Mouse (Mus musculus) retina, adult 2 months (tissue): ENCODE data around the gene Vars.
A peak's percentile ranks its signal among the peaks of the same experiment; 100 is the strongest.
"Not testable (repeated sequence)": the region's sequence is repeated elsewhere in the genome, so short reads cannot be mapped to it uniquely, and the experiment has no call there.

Experiments
- DNase-seq: peaks from one replicate; pipeline ENCODE4 v3.0.0-alpha.2; 2012; ENCODE audit warnings: low read depth, low spot score

Gene Vars

DNA sequence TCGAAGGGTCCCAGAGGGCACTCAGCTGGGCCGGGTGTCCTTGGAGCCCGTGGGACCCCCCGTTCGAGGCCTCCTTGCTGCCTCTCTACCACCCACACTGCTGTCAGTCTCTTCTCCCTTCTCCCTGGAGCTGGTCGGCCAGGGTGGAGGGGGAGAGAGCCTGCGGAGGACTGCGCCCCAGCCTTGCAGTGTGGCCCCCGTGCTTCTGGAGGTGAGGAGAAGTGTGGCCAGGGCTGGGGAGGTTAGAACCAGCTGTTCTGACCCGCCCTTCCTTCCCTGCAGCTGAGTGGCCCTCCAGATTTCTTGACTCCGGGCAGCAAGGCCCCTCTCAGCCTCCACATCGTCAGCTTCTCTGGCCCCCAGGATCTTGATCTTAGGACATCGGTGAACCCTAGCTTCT, 23.5 kb downstream of the Vars start:
- no peak for DNase-seq

DNA sequence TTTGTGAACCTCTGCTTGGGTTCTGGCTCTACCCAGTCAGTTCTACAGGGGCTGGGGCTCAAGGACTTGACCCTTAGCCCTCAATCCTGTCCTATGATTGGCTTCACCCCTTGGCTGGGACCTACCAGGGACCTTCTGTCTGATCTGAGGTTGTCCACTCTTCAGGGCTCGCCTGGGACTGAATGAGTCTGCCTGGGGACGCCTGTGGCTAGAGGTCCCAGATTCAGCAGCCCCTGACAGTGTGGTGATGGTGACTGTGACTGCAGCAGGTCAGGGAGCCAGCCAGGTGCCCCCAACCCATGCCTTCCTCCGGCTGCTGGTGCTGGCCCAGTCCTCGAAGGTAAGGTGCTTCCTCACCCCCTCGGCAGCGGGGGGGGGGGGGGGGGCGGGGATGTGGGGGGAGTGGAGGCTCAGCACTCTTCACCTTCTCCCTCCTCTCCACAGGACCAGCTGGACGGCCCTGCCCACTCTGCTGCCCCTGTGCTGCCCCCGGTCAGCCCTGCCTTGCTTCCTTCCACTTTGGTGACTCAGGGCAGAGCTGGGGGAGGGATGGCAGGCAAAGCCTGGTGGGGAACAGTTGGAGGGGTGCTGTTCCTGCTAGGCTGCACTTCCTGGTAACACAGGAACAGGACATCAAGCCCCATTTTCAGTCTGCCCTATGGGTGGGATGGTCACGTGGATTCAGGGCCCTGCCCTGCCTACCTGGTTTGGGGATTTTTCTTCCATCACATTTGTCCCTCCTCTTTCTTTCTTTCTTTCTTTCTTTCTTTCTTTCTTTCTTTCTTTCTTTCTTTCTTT, 24.1 kb downstream of the Vars start:
- no peak for DNase-seq

DNA sequence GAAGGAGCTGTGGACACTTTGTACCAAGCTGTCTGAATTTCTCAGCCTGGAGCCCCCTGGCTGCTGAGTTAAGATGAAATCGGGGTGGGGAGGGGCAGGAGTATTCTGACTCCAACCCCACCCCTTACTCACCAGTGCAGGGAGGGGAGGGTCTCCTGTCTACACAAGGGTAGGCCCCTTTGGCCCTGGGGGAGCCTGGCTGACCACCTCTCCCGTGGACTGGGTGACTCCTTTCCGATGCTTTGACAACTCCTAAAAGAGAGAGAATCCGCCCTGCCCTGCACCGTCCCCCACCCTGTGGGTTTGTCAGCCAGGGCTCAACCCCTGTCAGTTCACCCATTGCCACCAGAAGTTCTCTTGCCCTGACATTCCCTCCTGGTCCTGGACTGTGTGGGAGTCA, 25.4 kb downstream of the Vars start:
- no peak for DNase-seq

DNA sequence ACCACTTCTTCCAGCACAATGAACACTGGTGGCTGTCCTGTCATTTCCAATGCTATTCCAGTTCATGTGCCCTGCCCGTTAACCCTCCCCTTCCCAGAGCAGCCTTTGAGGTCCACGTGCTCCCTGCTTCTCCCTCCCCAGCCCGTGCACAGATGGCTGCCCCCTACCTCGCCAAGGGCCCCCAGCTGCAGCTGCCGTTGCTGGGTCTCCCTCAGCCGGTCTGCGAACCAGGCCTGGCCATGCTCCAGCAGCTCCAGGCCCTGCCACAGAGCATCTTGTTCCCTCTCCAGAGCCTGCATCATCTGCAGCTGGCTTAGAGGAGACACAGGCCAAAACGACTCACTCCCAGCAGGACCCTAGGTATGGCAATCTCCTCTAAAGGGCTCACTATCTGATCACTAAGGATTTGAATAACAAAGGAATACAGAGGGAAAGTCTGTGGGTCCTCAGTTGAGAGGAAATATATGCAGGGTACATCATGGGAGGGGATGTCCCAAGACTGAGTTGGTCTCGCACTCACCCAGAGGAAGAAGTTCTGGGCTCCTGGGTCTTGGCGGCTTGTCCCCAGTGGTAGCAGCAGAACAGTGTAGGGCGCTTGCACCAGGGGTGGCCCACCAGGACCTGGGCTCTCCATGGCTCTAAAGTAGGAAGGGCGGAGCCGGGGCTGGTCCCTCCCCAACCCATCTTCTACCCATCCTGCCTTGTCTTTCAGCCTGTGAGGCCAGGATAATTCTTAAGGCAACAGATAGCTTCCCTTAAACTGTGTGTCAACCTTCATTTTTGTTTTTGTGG, 26.7 kb downstream of the Vars start, which contains the start of gene Sapcd1:
Gene Sapcd1, minus strand, starts transcription at position 740 of the 792 bp plus-strand sequence.
- no peak for DNase-seq

DNA sequence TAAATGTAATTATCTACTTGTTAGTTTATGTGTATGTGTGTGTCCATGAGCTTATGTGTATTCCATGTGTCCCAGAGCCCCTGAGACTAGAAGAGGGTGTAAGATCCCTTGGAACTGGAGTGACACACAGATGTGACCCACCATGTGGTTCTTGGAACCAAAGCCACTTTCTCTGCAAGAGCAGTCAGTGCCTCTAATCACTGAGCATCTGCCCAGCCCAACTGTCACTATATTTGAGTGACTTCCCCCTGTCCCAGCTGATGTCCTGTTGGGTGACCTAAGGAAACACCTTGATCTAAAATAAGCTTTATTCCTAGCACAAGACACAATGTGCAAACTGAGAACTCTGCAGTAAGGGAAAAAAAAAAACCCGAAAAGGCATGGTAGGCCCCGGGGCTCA, 27.5 kb downstream of the Vars start:
- no peak for DNase-seq

DNA sequence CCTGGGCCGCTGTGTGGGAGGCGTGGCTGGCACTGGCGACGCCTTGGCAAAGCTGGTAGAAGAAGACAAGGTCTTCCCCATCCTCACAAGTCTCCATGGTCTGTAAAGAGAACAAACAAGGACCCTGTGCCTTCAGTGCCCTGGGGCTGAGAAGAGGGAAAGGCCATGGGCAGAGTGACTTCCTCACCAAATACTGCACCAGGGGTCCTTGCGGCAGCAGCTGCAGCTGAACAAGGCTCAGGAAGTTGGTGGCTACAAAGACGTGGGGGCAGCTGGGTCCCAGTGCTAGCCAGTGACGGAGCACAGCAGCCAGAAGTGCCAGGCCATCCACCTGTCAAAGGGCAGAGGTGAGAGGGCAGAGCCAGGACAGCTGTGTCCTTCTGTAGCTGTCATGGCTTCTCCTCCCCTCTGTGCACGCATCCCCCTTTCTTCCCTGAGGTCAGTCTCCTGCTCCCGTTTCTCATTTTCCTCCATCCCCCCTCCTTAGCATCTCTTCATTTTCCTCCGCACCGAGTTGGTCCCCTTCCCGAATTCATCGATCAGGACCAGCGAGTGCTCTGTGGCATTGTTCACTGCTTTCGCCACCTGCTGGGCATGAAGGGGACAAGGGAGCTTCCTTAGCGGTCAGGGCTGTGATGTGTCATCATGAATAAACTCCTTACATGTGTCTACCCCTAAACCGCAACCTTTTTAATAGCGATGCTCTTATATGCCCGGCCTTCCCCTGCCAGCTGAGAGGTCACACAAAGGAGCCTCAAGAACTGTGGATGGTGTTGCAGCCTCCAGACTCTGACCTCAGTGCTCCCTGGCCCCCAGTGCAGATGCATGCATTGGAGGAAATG, 29.1 kb downstream of the Vars start:
- DNase-seq = no peak

DNA sequence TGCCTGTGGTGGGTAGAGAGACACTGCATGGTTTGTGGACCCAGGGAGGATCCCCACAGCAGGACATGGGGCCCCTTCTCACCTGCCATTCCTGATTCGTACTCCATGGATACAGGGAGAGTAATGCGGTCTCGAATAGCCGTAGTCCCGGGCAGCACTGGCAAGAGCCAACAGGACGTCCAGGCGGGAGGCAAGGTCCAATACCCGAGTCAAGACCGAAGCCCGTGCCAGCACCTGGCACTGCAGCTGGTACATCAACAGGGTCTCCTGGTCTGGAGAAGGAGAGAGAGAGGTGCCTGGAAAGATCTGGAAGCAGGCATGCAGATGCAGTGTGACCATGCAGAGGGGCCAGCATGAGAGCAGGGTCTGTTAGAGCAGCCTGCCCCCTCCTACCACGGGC, 30.5 kb downstream of the Vars start:
- DNase-seq = no peak

DNA sequence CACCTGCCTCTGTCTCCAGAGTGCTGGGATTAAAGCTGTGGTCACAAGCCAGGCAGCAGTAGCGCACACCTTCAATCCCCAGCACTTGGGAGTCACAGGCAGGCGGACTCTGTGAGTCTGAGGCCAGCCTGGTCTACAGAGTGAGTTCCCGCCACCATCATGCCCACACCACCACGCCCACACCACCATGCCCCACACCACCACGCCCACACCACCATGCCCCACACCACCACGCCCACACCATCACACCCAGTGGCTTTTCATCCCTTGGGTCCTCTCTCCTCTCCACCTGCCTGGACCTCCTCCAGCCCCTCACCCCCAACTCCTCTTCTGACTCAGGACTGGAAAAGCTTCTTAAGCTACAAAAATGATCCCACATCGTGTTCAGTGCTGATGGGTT, 31.1 kb downstream of the Vars start:
- no peak for DNase-seq

DNA sequence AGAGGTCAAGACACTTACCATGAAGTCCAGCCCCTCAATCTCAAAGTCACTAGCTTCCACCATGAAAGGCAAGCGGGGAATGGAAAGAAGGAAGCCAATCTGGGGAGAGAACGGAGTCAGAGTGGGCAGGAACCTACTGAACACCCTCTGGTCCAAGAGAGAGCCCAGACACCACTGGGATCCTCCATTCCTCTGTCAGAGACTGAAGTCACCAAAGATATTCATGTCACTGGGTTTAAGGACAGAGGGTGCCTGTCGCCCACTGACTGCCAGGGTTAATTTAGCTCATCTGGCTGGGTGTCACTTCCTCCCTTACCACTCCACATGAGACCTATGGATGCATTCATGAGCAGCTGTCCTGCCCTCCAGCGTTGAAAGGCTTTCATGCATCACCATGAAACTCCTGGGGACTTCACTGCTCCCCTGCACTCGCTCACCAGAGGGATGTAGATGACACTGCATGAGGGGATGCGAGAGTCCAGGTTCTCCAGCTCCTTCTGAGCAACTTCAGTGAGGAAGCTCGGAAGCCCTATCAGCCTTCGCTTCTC, 31.6 kb downstream of the Vars start:
- DNase-seq = no peak

DNA sequence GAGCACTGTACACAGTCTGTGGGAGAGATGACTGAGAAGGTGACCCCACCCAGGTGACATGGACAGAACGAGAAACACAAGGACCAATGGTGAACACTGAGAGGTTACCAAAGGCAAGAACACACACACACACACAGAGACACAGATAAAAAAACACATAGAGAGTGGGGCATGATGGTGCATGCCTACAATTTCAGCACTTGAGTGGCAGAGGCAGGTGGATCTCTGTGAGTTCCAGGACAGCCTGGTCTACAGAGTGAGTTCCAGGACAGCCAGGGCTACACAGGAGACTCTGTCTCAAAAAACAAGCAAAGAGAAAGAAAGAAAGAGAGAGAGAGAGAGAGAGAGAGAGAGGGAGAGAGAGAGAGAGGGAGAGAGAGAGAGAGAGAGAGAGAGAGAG, 32.9 kb downstream of the Vars start:
- DNase-seq = not testable (repeated sequence)

DNA sequence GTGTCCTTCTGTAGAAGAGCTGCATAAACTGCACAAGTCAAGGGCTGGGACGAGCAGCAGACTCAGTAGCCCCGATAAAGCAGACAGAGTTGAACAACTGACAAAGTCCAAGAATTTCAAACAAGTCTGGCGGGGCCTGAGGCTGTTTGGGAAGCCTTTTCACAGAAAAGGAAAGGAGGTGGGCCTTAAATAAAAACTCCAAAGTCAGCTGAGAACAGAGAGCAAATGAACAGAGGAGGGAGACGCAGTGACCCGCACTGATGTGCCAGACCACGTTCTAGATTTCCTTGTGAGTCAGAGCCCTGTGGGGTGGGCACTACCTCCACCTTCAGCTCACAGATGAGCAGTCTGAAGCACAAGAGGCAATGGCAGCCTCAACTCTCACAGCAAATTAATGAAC, 34.1 kb downstream of the Vars start:
- no peak for DNase-seq

DNA sequence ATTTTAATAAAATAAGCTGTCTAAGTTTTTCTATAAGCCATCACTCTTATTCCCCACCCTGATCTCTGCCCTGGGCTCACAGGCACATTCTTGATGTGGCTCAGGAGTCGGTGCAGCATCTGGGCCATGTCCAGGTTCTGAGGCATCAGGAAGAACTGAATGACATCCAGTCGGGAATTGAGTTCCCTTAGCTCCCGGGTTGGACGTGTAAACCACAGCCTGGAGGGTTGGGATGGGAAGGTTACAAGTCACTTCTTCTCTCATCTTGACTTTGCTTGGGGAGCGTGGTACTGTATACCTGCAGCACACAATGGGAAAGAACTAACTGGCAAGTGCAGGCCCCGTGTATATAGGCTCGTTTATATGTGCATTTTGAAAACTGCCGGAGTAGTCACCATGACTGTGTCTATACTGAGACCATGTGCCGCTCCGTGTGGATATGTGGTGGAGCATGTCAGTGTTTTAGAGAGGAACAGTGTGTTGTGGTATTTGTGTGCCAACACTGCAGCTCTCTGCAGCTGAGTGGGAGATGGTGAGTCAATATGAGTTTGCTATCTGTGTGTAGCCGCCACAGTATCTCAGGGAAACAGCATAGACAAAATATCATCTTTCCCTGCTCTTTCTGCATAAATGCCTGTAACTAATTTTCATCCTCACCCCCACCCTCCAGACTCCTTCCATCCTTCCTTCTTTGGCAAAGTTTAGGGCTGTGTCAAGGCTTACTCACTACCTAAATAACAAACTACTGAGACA, 38.5 kb downstream of the Vars start:
- DNase-seq = no peak

DNA sequence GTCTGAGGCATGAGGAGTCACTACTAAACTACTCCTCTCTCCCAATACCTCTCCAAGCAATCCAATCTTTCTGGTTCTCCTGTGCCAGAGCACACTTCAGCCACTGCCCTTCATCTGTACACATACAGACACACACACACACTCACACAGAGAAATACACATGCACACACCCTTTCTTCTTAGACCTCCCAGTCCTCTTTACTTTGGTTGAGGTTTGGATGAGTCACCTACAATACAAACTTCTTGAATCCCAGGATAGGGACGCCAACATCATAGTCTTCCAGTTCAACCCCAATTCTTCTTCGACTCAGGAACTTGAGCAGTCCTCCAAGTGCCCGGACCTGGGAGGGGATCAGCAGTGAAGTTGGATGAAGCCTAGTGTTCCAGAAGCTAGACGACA, 43.0 kb downstream of the Vars start:
- DNase-seq = no peak

DNA sequence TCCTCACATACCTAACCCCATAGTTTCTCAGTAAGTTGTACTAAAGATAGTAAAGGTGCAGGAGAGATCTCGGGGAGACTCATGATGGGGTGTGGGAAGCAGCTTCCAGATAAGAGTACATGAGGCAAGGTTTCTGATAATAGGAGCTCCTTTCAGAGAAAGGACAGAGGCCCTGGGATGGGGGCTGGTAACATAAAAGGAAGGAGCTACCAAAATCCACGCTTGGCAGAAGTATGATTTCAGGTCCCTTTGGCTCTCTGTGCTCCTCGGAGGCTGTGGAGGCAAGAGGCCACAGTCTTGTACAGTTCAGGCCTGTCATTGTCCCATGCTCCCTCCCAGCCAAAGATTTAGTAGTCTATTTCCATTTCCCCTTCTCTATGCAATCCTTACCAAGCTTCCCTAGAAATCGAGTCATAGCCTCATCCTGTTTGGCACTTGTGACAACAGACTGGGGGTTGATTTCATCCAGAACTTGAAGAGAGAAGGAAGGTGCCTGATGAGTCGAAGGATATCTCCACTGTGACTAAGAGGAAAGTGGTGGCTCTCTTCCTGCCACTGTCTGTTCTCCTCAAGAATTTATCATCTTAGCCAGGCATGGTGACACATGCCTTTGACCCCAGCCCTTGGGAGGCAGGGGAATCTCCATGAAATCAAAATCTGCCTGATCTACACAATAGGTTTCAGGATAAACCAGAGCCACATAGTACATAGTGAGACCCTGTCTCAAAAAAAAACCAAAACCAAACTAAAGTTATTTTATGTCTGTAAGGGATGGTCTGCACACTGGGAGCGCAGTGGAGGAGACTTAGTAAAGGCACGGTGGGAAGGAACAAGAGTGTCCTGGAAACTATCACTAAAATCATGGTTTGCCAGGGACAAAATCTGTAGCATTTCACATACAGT, 44.4 kb downstream of the Vars start:
- DNase-seq = no peak

DNA sequence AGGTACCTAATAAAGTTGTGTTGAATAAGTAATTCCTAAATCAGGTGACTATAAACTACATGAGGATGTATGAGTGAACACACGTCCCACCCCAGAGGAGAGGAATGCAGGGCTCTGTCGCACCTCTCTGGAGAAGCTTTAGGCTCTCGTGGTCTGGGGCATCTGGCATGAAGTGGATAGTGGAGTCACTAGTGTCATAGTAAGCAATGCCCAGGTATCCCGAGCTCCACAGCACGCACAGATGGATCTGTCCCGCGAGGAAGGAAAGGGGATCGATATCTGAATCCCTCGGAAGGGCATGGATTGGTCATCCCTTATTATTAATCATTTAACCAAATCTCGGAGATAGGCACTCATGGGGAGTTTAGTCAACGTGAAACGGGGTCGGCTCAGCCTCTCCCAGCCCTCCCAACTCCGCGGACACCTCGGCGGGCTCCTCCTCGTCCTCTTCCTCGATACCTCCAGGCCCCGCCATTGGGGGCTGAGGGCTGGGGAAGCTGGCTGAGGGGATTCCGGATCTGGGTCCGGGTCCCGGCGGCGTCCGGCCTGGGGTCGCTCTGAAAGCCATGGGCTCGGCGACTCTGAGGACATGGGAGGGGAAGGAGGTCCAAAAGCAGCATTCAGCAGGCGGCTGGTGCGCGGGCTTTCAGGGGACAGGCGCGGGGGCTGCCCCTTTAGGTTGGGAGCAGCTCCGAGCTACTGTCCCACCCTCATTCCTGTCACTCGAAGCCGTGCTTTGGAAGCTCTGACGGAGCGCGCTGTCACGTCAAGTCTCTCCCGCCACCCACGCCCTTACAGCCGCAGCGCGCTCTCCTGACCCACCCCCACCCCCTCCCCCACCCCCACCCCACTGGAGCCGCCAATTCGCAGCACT, 45.3 kb downstream of the Vars start:
- DNase-seq = no peak

DNA sequence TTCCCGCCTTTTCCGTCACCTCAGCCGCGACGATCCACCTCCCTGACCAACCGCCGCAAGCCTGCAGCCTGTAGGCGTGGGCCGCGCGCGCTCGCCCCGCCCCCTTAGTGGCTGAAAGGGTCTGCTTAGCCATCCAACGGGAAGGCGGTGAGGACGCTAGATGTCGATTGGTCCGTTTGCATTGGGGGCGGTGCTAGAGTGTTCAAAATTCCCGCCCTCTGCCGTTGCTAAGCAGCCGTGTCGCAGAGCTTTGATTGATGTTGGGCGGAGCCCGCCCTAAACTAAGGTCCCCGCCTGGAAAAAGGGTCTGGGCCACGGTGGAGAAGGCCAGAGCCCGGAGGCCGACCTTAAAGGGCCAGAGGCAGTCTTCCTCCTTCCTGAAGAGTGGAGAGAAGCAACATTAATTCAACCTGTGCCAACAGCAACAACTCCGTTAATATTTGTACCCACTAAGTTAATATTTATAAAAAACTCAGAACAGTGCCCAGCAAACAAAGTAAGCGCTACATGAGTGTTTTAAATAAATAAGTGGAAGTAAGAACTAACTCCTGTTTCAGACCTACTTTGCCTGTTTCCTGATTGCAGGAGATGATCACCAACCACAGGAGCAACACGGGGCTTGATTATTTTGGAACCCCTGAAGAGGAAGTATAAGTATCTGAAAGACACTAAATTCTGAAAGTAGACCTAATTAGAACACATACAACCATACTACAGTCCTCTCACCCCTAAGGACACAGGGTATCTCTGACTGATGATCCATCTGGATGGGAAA, 46.1 kb downstream of the Vars start, which contains the start of gene Msh5:
Gene Msh5, minus strand, starts transcription at position 65 of the 775 bp plus-strand sequence.
- peak; percentile 85 for DNase-seq

DNA sequence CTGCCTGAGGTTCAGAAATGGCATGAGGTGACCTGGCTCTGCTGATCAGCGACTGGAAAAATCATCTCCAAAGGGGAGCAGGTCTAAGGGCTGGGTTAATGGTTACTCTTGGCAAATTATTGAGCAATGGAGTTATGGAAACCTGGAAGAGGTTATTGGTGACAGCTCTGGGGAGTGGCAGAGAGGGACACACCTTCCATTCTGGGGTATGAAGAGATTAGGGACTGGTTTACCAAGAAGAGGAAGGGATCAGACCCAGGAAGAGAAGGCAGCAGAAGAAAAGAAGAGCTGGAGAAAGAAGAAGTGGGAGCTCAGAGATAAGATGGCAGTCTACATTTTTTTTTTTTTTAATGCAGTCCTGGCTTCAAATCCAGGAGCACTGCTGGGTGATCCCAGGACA, 46.9 kb downstream of the Vars start:
- no peak for DNase-seq
